Comparison of ENCODE assay signal across 9 mouse cellular contexts in the genomic region with DNA sequence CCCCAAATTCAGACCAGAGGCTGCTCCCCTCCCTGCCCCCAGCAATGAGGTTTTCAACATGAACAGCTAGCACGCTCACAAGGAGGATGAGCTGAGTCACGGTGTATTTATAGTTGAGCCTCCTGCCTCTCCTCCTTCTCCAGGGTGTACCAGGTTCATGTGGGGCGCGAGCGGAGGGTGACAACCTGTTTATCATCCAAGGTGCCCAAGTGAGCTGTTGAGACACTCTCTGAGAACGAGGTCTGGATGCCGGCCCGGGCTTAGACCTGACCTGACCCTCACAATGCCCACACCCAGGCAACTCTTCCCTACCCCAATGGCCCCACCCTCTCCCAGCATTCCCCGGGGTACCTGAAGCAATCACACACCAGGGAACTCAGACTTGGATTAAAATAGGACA. TPM values are rescaled to one million over a fixed set of nuclear protein-coding genes. Genes with fewer than 3 reads are reported as not detected.
DNase-seq lines count a peak whose midpoint lies in the region; TF ChIP-seq lines count a peak whose summit lies in the region.
"Had no signal": no experiment of that assay in that cellular context is flagged by ENCODE, and none has a peak within 500 bp of the region (broad histone marks: within the 10 kb centered on the region; RNA-seq: fewer than 3 reads in every experiment).

No protein-coding gene starts in this region.

- no peak overlapping the region; the same call in 1 of the 2 replicates for H3K9ac ChIP-seq in ES-E14 (ENCODE audit: insufficient read depth, low read depth, low read length, poor library complexity, severe bottlenecking)

- in situ Hi-C loops in ES-E14 (cut with MboI; ENCODE audit: low sequenced_read_pairs in 2 of 2, unreplicated experiment in 2 of 2) = no loop called here

- H3K36me3 ChIP-seq in ES-E14 (ENCODE audit: control insufficient read depth, insufficient read depth, low read length, poor library complexity, severe bottlenecking) = no peaks in the 10 kb centered on the region

- peak overlapping the region; percentile 21 to 60; a peak in 3 of 4 replicates for H3K4me3 ChIP-seq in ES-E14 (ENCODE audit: insufficient read depth in 1 of 2, low read depth in 1 of 2, low read length in 2 of 2, poor library complexity in 1 of 2, severe bottlenecking in 1 of 2)

- peaks cover 0 to 15% of the 10 kb centered on the region in 2 experiments; a peak in 1 of 4 replicates for H3K4me1 ChIP-seq in ES-E14 (ENCODE audit: control insufficient read depth in 2 of 2, insufficient read depth in 2 of 2, low read length in 2 of 2, poor library complexity in 1 of 2)

- H3K9me3 ChIP-seq in ES-E14 (ENCODE audit: control insufficient read depth, insufficient read depth, low read depth, low read length) = no peaks in the 10 kb centered on the region

- DNase-seq in adrenal gland, postnatal 14 days = peak; percentile 65
- DNase-seq in adrenal gland, adult 8-10 months = no peak
- DNase-seq in ES-E14 (ENCODE audit: low read depth, low spot score) (no peak), liver (no peak)
- peak; percentile 83 to 90 for DNase-seq in heart, adult 18-20 months
- peak; percentile 47 to 73 for DNase-seq in left cerebral cortex, postnatal 25 days (ENCODE audit: low spot score in 2 of 2)
- no peak for DNase-seq in ovary, postnatal 36 days (ENCODE audit: low spot score)
- no peak for DNase-seq in cerebellum, adult 9-11 months

- H3K27ac ChIP-seq in ES-E14 (ENCODE audit: insufficient read depth, low read depth, low read length, poor library complexity, severe bottlenecking) = no peak overlapping the region

- intact Hi-C loops in left cerebral cortex, postnatal 25 days (cut with DNase I) = no loop called here

TF ChIP-seq in ES-E14, 5 proteins besides CTCF, POLR2A, EP300 and RAD21:
- TF ChIP-seq ZC3H11A (IDR thresholded peaks at IDR 0.05; ENCODE audit: borderline replicate concordance, low read depth, low read length) = no peak
- TF ChIP-seq HCFC1 (IDR thresholded peaks at IDR 0.05; ENCODE audit: borderline replicate concordance, insufficient read depth, low read length) = no peak
- no peak for TF ChIP-seq ZNF384 (IDR thresholded peaks at IDR 0.05; ENCODE audit: low read depth, low read length)
- TF ChIP-seq MAFK (IDR thresholded peaks at IDR 0.05; ENCODE audit: insufficient read depth, low read depth, low read length) = no peak
- no peak for TF ChIP-seq CHD2 (IDR thresholded peaks at IDR 0.05; ENCODE audit: low read depth, low read length)

RNA-seq across cellular contexts. Expression of a gene that starts 12.6 kb away (rescaled TPM):
- 18.1 and 20.7 TPM in 2 replicates for total RNA-seq in adrenal gland, postnatal 14 days (2021)
- total RNA-seq in adrenal gland, adult 8-10 months (2022) = 10 to 100 TPM; 13.0 to 20.0 (median 15.5) TPM
- 12.6 and 13.2 TPM in 2 replicates for total RNA-seq in ES-E14 (2012; rRNA removed)
- 1 to 10 TPM; 4.8 to 8.0 TPM for total RNA-seq in heart, adult 18-20 months (2021)
- total RNA-seq in left cerebral cortex, postnatal 25 days (2021) = 10 to 100 TPM; 18.6 to 19.8 TPM

RNA-seq across cellular contexts. Expression of a gene that starts 14.6 kb away (rescaled TPM):
- total RNA-seq in adrenal gland, postnatal 14 days (2021) = not detected in 2 replicates
- total RNA-seq in adrenal gland, adult 8-10 months (2022) = not detected
- 3.5 and 4.3 TPM in 2 replicates for total RNA-seq in ES-E14 (2012; rRNA removed)
- total RNA-seq in heart, adult 18-20 months (2021) = 100 to 1,000 TPM; 195 to 199 TPM
- under 1 TPM; 0.32 to 0.39 TPM for total RNA-seq in left cerebral cortex, postnatal 25 days (2021)

RNA-seq across cellular contexts. Expression of a gene that starts 42.7 kb away (rescaled TPM):
- 13.4 and 18.8 TPM in 2 replicates for total RNA-seq in adrenal gland, postnatal 14 days (2021)
- 100 to 1,000 TPM in 2 of 4 experiments, 10 to 100 TPM in 2; 29.5 to 113 (median 69.5) TPM for total RNA-seq in adrenal gland, adult 8-10 months (2022)
- total RNA-seq in ES-E14 (2012; rRNA removed) = 23.5 and 24.3 TPM in 2 replicates
- under 1 TPM; 0.30 to 0.72 TPM for total RNA-seq in heart, adult 18-20 months (2021)
- total RNA-seq in left cerebral cortex, postnatal 25 days (2021) = not detected

RNA-seq across cellular contexts. Expression of a gene that starts 46.4 kb away (rescaled TPM):
- total RNA-seq in adrenal gland, postnatal 14 days (2021) = 11.4 and 13.8 TPM in 2 replicates
- 10 to 100 TPM in 2 of 4 experiments, 1 to 10 TPM in 2; 9.5 to 12.5 (median 10.1) TPM for total RNA-seq in adrenal gland, adult 8-10 months (2022)
- total RNA-seq in ES-E14 (2012; rRNA removed) = 1.6 and 2.2 TPM in 2 replicates
- 1 to 10 TPM; 5.1 to 6.3 TPM for total RNA-seq in heart, adult 18-20 months (2021)
- total RNA-seq in left cerebral cortex, postnatal 25 days (2021) = 1 to 10 TPM; 4.0 TPM

RNA-seq across cellular contexts. Expression of a gene that starts 53.6 kb away (rescaled TPM):
- not detected in 2 replicates for total RNA-seq in adrenal gland, postnatal 14 days (2021)
- not detected for total RNA-seq in adrenal gland, adult 8-10 months (2022)
- total RNA-seq in ES-E14 (2012; rRNA removed) = not detected in 2 replicates
- total RNA-seq in heart, adult 18-20 months (2021) = not detected
- not detected for total RNA-seq in left cerebral cortex, postnatal 25 days (2021)
- total RNA-seq: liver, adult 2 months had no signal

Comparison
In these comparisons a context has a peak if more than half of its experiments do, and no peak if none do; other contexts are left out.
1. DNase-seq: peak in adrenal gland, postnatal 14 days (single experiment), heart, adult 18-20 months (2 of 2) and left cerebral cortex, postnatal 25 days (2 of 2); none in adrenal gland, adult 8-10 months (single experiment), ES-E14 (single experiment), ovary, postnatal 36 days (single experiment), cerebellum, adult 9-11 months (single experiment) and liver (single experiment).
2. RNA of a gene that starts 14.6 kb away (total RNA-seq): 195 to 199 TPM in heart, adult 18-20 months; 3.5 to 4.3 TPM in ES-E14, 0.32 to 0.39 TPM in left cerebral cortex, postnatal 25 days, not detected in adrenal gland, postnatal 14 days and not detected in adrenal gland, adult 8-10 months; every median in the first group is over 10 times any median in the second.